In genomic region chr7:138357475-138357874, GRCm38 (mm10) we compare ENCODE assay signal across 18 mouse cellular contexts. TPM values are rescaled to one million over a fixed set of nuclear protein-coding genes. Genes with fewer than 3 reads are reported as not detected.
"Had no signal": no experiment of that assay in that cellular context is flagged by ENCODE, and none has a peak within 500 bp of the region (broad histone marks: within the 10 kb centered on the region; RNA-seq: fewer than 3 reads in every experiment).

No protein-coding gene starts in this region.

- H3K27ac ChIP-seq: intestine, embryonic 15.5 days; limb, embryonic 15.5 days; liver, embryonic 14.5 days; macrophage; stomach, postnatal 0 days had no signal

- DNase-seq: kidney, adult 11 months; kidney, adult 9 months; kidney, postnatal 14 days; liver, postnatal 0 days; right cerebral cortex, adult 18-20 months; right cerebral cortex, postnatal 14 days; right cerebral cortex, postnatal 4 days; thymus, postnatal 25 days had no signal

- H3K36me3 ChIP-seq: intestine, embryonic 15.5 days; limb, embryonic 15.5 days had no signal

- ATAC-seq: hindbrain, embryonic 16.5 days; intestine, embryonic 15.5 days; liver, postnatal 0 days; lung, postnatal 0 days had no signal

- H3K9me3 ChIP-seq: intestine, embryonic 15.5 days; limb, embryonic 15.5 days had no signal

- H3K4me3 ChIP-seq: intestine, embryonic 15.5 days; limb, embryonic 15.5 days had no signal

- H3K4me2 ChIP-seq: intestine, embryonic 15.5 days; limb, embryonic 15.5 days; liver, embryonic 11.5 days; lung, embryonic 14.5 days; midbrain, embryonic 11.5 days had no signal

- H3K9ac ChIP-seq: intestine, embryonic 15.5 days; limb, embryonic 15.5 days; liver, embryonic 14.5 days; liver, postnatal 0 days; lung, embryonic 14.5 days had no signal

- H3K27me3 ChIP-seq: intestine, embryonic 15.5 days; limb, embryonic 15.5 days had no signal

RNA-seq across cellular contexts. Expression of gene Tcerg1l, which starts 40.1 kb away (rescaled TPM):
- polyA plus RNA-seq: liver, postnatal 0 days; macrophage had no signal
